Comparison of ENCODE assay signal across 8 mouse cellular contexts in genomic region chr3:96593374-96593773, GRCm38 (mm10). TPM values are rescaled to one million over a fixed set of nuclear protein-coding genes. Genes with fewer than 3 reads are reported as not detected.
DNase-seq lines count a peak whose midpoint lies in the region; ATAC-seq lines count a peak whose summit lies in the region.

No protein-coding gene starts in this region.

- DNase-seq in thymus, postnatal 0 days (ENCODE audit: low spot score): peak; percentile 17
- no peak for DNase-seq in thymus, postnatal 14 days
- peak; percentile 41 for DNase-seq in lung, postnatal 14 days
- no peak for DNase-seq in B cell, adult 2 months
- DNase-seq in left cerebral cortex, postnatal 36 days (ENCODE audit: low spot score in 2 of 2): no peak
- DNase-seq in testis, postnatal 10 days (ENCODE audit: low spot score): no peak

- WGBS in intestine, embryonic 16.5 days: under 1% methylated on average over 10 of the region's 10 CpGs

- peak overlapping the region; percentile 87; the same call in 1 of the 2 replicates for H3K27ac ChIP-seq in intestine, embryonic 16.5 days (ENCODE audit: low read length)

- intact Hi-C loops in left cerebral cortex, postnatal 36 days (cut with DNase I): no loop called here

- peak overlapping the region; percentile 87 for H3K4me3 ChIP-seq in erythroblast, embryonic 14.5 days (replicated peaks)
- peak overlapping the region; percentile 72 for H3K4me3 ChIP-seq in intestine, embryonic 16.5 days (ENCODE audit: low read length)

- peaks cover 33% of the 10 kb centered on the region for H3K4me1 ChIP-seq in erythroblast, embryonic 14.5 days (ENCODE audit: control insufficient read depth)
- H3K4me1 ChIP-seq in intestine, embryonic 16.5 days (ENCODE audit: control insufficient read depth, insufficient read depth, low read length): peaks cover 20% of the 10 kb centered on the region

- H3K4me2 ChIP-seq in intestine, embryonic 16.5 days (ENCODE audit: low read depth, low read length): peak overlapping the region; percentile 76

- no peak for ATAC-seq in intestine, embryonic 16.5 days

- H3K9me3 ChIP-seq in erythroblast, embryonic 14.5 days (ENCODE audit: control insufficient read depth, low read length): peaks cover 10% of the 10 kb centered on the region
- H3K9me3 ChIP-seq in intestine, embryonic 16.5 days (ENCODE audit: control insufficient read depth, low read length): no peaks in the 10 kb centered on the region

- H3K36me3 ChIP-seq in erythroblast, embryonic 14.5 days (ENCODE audit: control insufficient read depth): peaks cover 3% of the 10 kb centered on the region
- H3K36me3 ChIP-seq in intestine, embryonic 16.5 days (ENCODE audit: control insufficient read depth, insufficient read depth, low read length): no peaks in the 10 kb centered on the region

- H3K9ac ChIP-seq in intestine, embryonic 16.5 days (ENCODE audit: low read depth, low read length): peak overlapping the region; percentile 80

- peaks cover 38% of the 10 kb centered on the region for H3K27me3 ChIP-seq in erythroblast, embryonic 14.5 days (ENCODE audit: control insufficient read depth)
- peaks cover 11% of the 10 kb centered on the region for H3K27me3 ChIP-seq in intestine, embryonic 16.5 days (replicated peaks; ENCODE audit: control insufficient read depth, insufficient read depth, low read length)

RNA-seq across cellular contexts. Expression of gene Polr3gl, which starts 0.6 kb away (rescaled TPM):
- 25.8 and 28.8 TPM in 2 replicates for polyA plus RNA-seq in thymus, postnatal 0 days (2015; fragmentation: Nextera tagmentation; extraction: Ambion mirVana)
- polyA plus RNA-seq in erythroblast, embryonic 14.5 days (2012): 1.1 TPM in 2 replicates
- polyA plus RNA-seq in intestine, embryonic 16.5 days (2015; fragmentation: Nextera tagmentation; extraction: Ambion mirVana): 23.1 and 24.4 TPM in 2 replicates
- 10 to 100 TPM; 22.5 to 29.9 TPM for total RNA-seq in left cerebral cortex, postnatal 36 days (2021)

RNA-seq across cellular contexts. Expression of gene Ankrd34a, which starts 3.1 kb away (rescaled TPM):
- polyA plus RNA-seq in thymus, postnatal 0 days (2015; fragmentation: Nextera tagmentation; extraction: Ambion mirVana): 0.07 and 0.09 TPM in 2 replicates
- polyA plus RNA-seq in erythroblast, embryonic 14.5 days (2012): not detected in 2 replicates
- 2.0 and 2.1 TPM in 2 replicates for polyA plus RNA-seq in intestine, embryonic 16.5 days (2015; fragmentation: Nextera tagmentation; extraction: Ambion mirVana)
- total RNA-seq in left cerebral cortex, postnatal 36 days (2021): 10 to 100 TPM; 68.9 to 75.7 TPM

RNA-seq across cellular contexts. Expression of gene Lix1l, which starts 7.6 kb away (rescaled TPM):
- polyA plus RNA-seq in thymus, postnatal 0 days (2015; fragmentation: Nextera tagmentation; extraction: Ambion mirVana): 1.7 TPM in 2 replicates
- 0.01 TPM in 1 of 2 replicates, not detected in the other for polyA plus RNA-seq in erythroblast, embryonic 14.5 days (2012)
- polyA plus RNA-seq in intestine, embryonic 16.5 days (2015; fragmentation: Nextera tagmentation; extraction: Ambion mirVana): 4.8 TPM in 2 replicates
- total RNA-seq in left cerebral cortex, postnatal 36 days (2021): 10 to 100 TPM; 17.3 to 18.3 TPM

RNA-seq across cellular contexts. Expression of gene Gm16253, which starts 16.6 kb away (rescaled TPM):
- 0.42 and 0.46 TPM in 2 replicates for polyA plus RNA-seq in thymus, postnatal 0 days (2015; fragmentation: Nextera tagmentation; extraction: Ambion mirVana)
- not detected in 2 replicates for polyA plus RNA-seq in erythroblast, embryonic 14.5 days (2012)
- 0.45 and 0.97 TPM in 2 replicates for polyA plus RNA-seq in intestine, embryonic 16.5 days (2015; fragmentation: Nextera tagmentation; extraction: Ambion mirVana)
- total RNA-seq in left cerebral cortex, postnatal 36 days (2021): not detected

RNA-seq across cellular contexts. Expression of gene Txnip, which starts 35.6 kb away (rescaled TPM):
- 260 TPM in 2 replicates for polyA plus RNA-seq in thymus, postnatal 0 days (2015; fragmentation: Nextera tagmentation; extraction: Ambion mirVana)
- 0.76 and 1.4 TPM in 2 replicates for polyA plus RNA-seq in erythroblast, embryonic 14.5 days (2012)
- polyA plus RNA-seq in intestine, embryonic 16.5 days (2015; fragmentation: Nextera tagmentation; extraction: Ambion mirVana): 146 and 152 TPM in 2 replicates
- total RNA-seq in left cerebral cortex, postnatal 36 days (2021): 10 to 100 TPM; 19.5 to 21.8 TPM

Comparison
In these comparisons a context has a peak if more than half of its experiments do, and no peak if none do; other contexts are left out.
1. DNase-seq: peak in thymus, postnatal 0 days (single experiment) and lung, postnatal 14 days (single experiment); none in thymus, postnatal 14 days (single experiment), B cell, adult 2 months (0 of 2), left cerebral cortex, postnatal 36 days (0 of 2) and testis, postnatal 10 days (single experiment).
2. RNA of gene Polr3gl, which starts 0.6 kb away (polyA plus RNA-seq): 25.8 to 28.8 TPM in thymus, postnatal 0 days and 23.1 to 24.4 TPM in intestine, embryonic 16.5 days; 1.1 TPM in erythroblast, embryonic 14.5 days; every median in the first group is over 10 times any median in the second.